ENCODE assay signal across 17 mouse cellular contexts in the genomic region with DNA sequence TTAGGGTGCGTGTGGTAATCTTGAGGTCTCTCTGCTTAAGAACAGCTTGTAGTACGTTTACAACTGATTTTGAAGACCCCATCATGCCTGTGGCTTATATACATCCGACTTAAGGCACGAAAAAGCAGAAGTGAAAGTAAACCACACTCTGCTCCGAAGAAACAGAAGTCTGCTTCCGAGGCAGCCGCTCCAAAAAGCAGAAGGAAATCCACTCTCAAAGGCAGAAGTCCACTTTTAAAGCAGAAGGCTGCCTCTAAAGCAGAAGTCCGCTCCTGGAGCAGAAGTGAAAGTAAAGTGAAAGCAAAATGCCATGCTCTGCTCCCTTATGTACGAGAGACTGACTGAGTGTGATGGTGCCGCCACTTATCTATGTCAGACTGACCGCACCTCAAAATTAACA. TPM values are rescaled to one million over a fixed set of nuclear protein-coding genes. Genes with fewer than 3 reads are reported as not detected.
DNase-seq lines count a peak whose midpoint lies in the region; ATAC-seq lines count a peak whose summit lies in the region.
"Had no signal": no experiment of that assay in that cellular context is flagged by ENCODE, and none has a peak within 500 bp of the region (broad histone marks: within the 10 kb centered on the region; RNA-seq: fewer than 3 reads in every experiment).

No protein-coding gene starts in this region.

- H3K4me1 ChIP-seq in heart, embryonic 11.5 days (ENCODE audit: control insufficient read depth, insufficient read depth, low read length): no peaks in the 10 kb centered on the region
- no peaks in the 10 kb centered on the region for H3K4me1 ChIP-seq in embryonic facial prominence, embryonic 10.5 days
- H3K4me1 ChIP-seq: heart, embryonic 15.5 days had no signal

- no peak overlapping the region for H3K4me2 ChIP-seq in heart, embryonic 11.5 days
- H3K4me2 ChIP-seq: heart, embryonic 15.5 days had no signal

- H3K27ac ChIP-seq in heart, embryonic 11.5 days (ENCODE audit: low read depth, low read length): no peak overlapping the region
- H3K27ac ChIP-seq in embryonic facial prominence, embryonic 10.5 days (replicated peaks): no peak overlapping the region
- H3K27ac ChIP-seq: heart, embryonic 15.5 days; stomach, postnatal 0 days had no signal

- no peak overlapping the region for H3K9ac ChIP-seq in heart, embryonic 11.5 days (ENCODE audit: low read depth, low read length)
- H3K9ac ChIP-seq: heart, embryonic 15.5 days had no signal

- no peak for ATAC-seq in heart, embryonic 11.5 days (replicated peaks; ENCODE audit: insufficient number of reproducible peaks, low FRiP score, low TSS enrichment)
- peak; percentile 98 to 99 for ATAC-seq in hematopoietic stem cell, adult 5-6 weeks (replicated peaks in 1 of 2; ENCODE audit: insufficient read depth in 1 of 2, low FRiP score in 2 of 2, low TSS enrichment in 1 of 2, low read depth in 1 of 2, poor library complexity in 2 of 2, severe bottlenecking in 2 of 2)

- 82% methylated on average over 11 of the region's 11 CpGs for WGBS in heart, embryonic 11.5 days (ENCODE audit: insufficient replicate concordance)
- WGBS in embryonic facial prominence, embryonic 10.5 days: 90% methylated on average over 11 of the region's 11 CpGs

- DNase-seq in heart, adult 9 months (ENCODE audit: low spot score in 2 of 2): peak; percentile 6 to 14
- peak; percentile 6 for DNase-seq in CD4-positive helper T cell, adult 2 months (ENCODE audit: low read depth, low spot score)
- DNase-seq in monocyte, adult 2 months (ENCODE audit: low read depth in 1 of 2, low spot score in 2 of 2): peak; percentile 21 to 23
- DNase-seq in ovary, adult 18-20 months (ENCODE audit: low spot score): no peak
- DNase-seq in embryonic facial prominence, embryonic 10.5 days (ENCODE audit: low spot score): no peak
- no peak for DNase-seq in thymus, postnatal 36 days
- DNase-seq: adrenal gland, postnatal 36 days; cerebellum, adult 9-11 months; kidney, postnatal 4 days had no signal

- H3K27me3 ChIP-seq in heart, embryonic 11.5 days (ENCODE audit: control insufficient read depth, insufficient read depth, low read length): no peaks in the 10 kb centered on the region
- no peaks in the 10 kb centered on the region for H3K27me3 ChIP-seq in embryonic facial prominence, embryonic 10.5 days (replicated peaks; ENCODE audit: low read depth, poor library complexity, severe bottlenecking)
- H3K27me3 ChIP-seq: heart, embryonic 15.5 days had no signal

- H3K9me3 ChIP-seq in heart, embryonic 11.5 days (replicated peaks; ENCODE audit: control insufficient read depth, low read length): peaks cover 25% of the 10 kb centered on the region
- H3K9me3 ChIP-seq in embryonic facial prominence, embryonic 10.5 days: peaks cover 88% of the 10 kb centered on the region

- H3K4me3 ChIP-seq in heart, embryonic 11.5 days (ENCODE audit: low read depth, low read length): no peak overlapping the region
- no peak overlapping the region for H3K4me3 ChIP-seq in embryonic facial prominence, embryonic 10.5 days
- H3K4me3 ChIP-seq: heart, embryonic 15.5 days had no signal

- no peaks in the 10 kb centered on the region for H3K36me3 ChIP-seq in heart, embryonic 11.5 days (ENCODE audit: control insufficient read depth, insufficient read depth, low read length)
- H3K36me3 ChIP-seq in embryonic facial prominence, embryonic 10.5 days (replicated peaks): no peaks in the 10 kb centered on the region
- H3K36me3 ChIP-seq: heart, embryonic 15.5 days had no signal

RNA-seq across cellular contexts. Expression of gene Gm9268, which starts 38.5 kb away (rescaled TPM):
- polyA plus RNA-seq in heart, embryonic 11.5 days (2014; fragmentation: Nextera tagmentation; extraction: Ambion mirVana): not detected in 2 replicates
- total RNA-seq in hematopoietic stem cell, adult 5-6 weeks (2017): not detected in 2 replicates
- not detected in 2 replicates for polyA plus RNA-seq in embryonic facial prominence, embryonic 10.5 days (2016; fragmentation: Nextera tagmentation; extraction: Ambion mirVana)
- total RNA-seq: adrenal gland, postnatal 36 days; left cerebral cortex, postnatal 36 days had no signal
- polyA plus RNA-seq: embryonic facial prominence, embryonic 14.5 days; heart, embryonic 15.5 days; intestine, embryonic 14.5 days; lung, embryonic 16.5 days; stomach, postnatal 0 days had no signal

RNA-seq across cellular contexts. Expression of gene Vmn2r63, which starts 46.5 kb away (rescaled TPM):
- polyA plus RNA-seq in heart, embryonic 11.5 days (2014; fragmentation: Nextera tagmentation; extraction: Ambion mirVana): not detected in 2 replicates
- total RNA-seq in hematopoietic stem cell, adult 5-6 weeks (2017): not detected in 2 replicates
- polyA plus RNA-seq in embryonic facial prominence, embryonic 10.5 days (2016; fragmentation: Nextera tagmentation; extraction: Ambion mirVana): not detected in 2 replicates
- total RNA-seq: adrenal gland, postnatal 36 days; left cerebral cortex, postnatal 36 days had no signal
- polyA plus RNA-seq: embryonic facial prominence, embryonic 14.5 days; heart, embryonic 15.5 days; intestine, embryonic 14.5 days; lung, embryonic 16.5 days; stomach, postnatal 0 days had no signal

Comparison
In these comparisons a context has a peak if more than half of its experiments do, and no peak if none do; other contexts are left out.
1. DNase-seq: peak in heart, adult 9 months (2 of 2), CD4-positive helper T cell, adult 2 months (single experiment) and monocyte, adult 2 months (2 of 2); none in ovary, adult 18-20 months (single experiment), embryonic facial prominence, embryonic 10.5 days (single experiment) and thymus, postnatal 36 days (0 of 2).